Mouse (Mus musculus): ENCODE data around the gene Sucnr1. TPM values are rescaled to one million over a fixed set of nuclear protein-coding genes. Genes with fewer than 3 reads are reported as not detected.

Sucnr1 gene
- polyA plus RNA-seq, 1 experiment from 2014 or later: 0.12 TPM

Other genes starting within 250 kb of the Sucnr1 start
- not detected in 2 replicates for gene Gm8298, start 220.8 kb upstream of the Sucnr1 start, polyA plus RNA-seq (2014; fragmentation: Nextera tagmentation; extraction: Ambion mirVana)
- not detected in 2 replicates for gene C130079G13Rik, start 156.7 kb upstream of the Sucnr1 start, polyA plus RNA-seq (2014; fragmentation: Nextera tagmentation; extraction: Ambion mirVana)
- gene Aadacl2, start 75.1 kb upstream of the Sucnr1 start, polyA plus RNA-seq (2014; fragmentation: Nextera tagmentation; extraction: Ambion mirVana): not detected in 2 replicates
- not detected in 2 replicates for gene Aadac, start 56.2 kb upstream of the Sucnr1 start, polyA plus RNA-seq (2014; fragmentation: Nextera tagmentation; extraction: Ambion mirVana)

Measured in heart, embryonic 14.5 days (tissue).